Mouse (Mus musculus): Measurements from ENCODE around the gene Hspb2. TPM values are rescaled to one million over a fixed set of nuclear protein-coding genes. Genes with fewer than 3 reads are reported as not detected.

Hspb2 gene
- total and polyA plus RNA-seq, 3 experiments, result not detected

- Histone ChIP-seq H3K4me3 (replicated peaks in 1 of 3; ENCODE audit: low read depth in 2 of 3, low read length in 2 of 3, poor library complexity in 1 of 3) (no peak overlapping the region), H3K36me3 (replicated peaks in 1 of 2; ENCODE audit: control insufficient read depth in 1 of 2, insufficient read depth in 1 of 2, low read length in 1 of 2) (no peaks in the 10 kb centered on the region), H3K4me2 (ENCODE audit: insufficient read depth, low read depth, poor library complexity, severe bottlenecking) (no peak overlapping the region), H3K79me2 (replicated peaks; ENCODE audit: control insufficient read depth, extremely low read depth, insufficient read depth, poor library complexity, severe bottlenecking) (no peaks in the 10 kb centered on the region), H3K27me3 (replicated peaks) (peaks cover 18% of the 10 kb centered on the region), H3K27ac (ENCODE audit: insufficient read depth, low read depth) (no peak overlapping the region), H3K9ac (ENCODE audit: insufficient read depth, low read depth) (no peak overlapping the region), H3K9me3 (replicated peaks; ENCODE audit: low read length) (no peaks in the 10 kb centered on the region), H3K4me1 (ENCODE audit: control insufficient read depth in 1 of 2, insufficient read depth in 2 of 2) (peaks cover 0 to 4% of the 10 kb centered on the region in 2 experiments; a peak in 1 of 4 replicates)
- no peak for DNase-seq (ENCODE audit: extremely low read depth)
- in situ Hi-C loops (cut with MboI; ENCODE audit: low pct_ligation_motif_present, low pct_unique_long_range_greater_than_20kb, low sequenced_read_pairs) (no loop called here), dilution Hi-C loops (cut with MboI; ENCODE audit: extremely low pct_ligation_motif_present, extremely low pct_unique_long_range_greater_than_20kb, low sequenced_read_pairs) (no loop called here)
- no peak for TF ChIP-seq NELFE (IDR thresholded peaks at IDR 0.05; ENCODE audit: low read depth, low read length)
- no peak for TF ChIP-seq BHLHE40 (IDR thresholded peaks at IDR 0.05; ENCODE audit: low read depth, low read length)
- TF ChIP-seq ZNF384 (IDR thresholded peaks at IDR 0.05; ENCODE audit: low read depth, low read length), result no peak
- TF ChIP-seq GABPA (IDR thresholded peaks at IDR 0.05; ENCODE audit: insufficient replicate concordance, low read depth, low read length), result no peak
- no peak for TF ChIP-seq JUN (IDR thresholded peaks at IDR 0.05; ENCODE audit: insufficient read depth, low read depth, low read length)
- TF ChIP-seq TCF12 (IDR thresholded peaks at IDR 0.05; ENCODE audit: low read depth, low read length), result no peak
- no peak for TF ChIP-seq MXI1 (IDR thresholded peaks at IDR 0.05; ENCODE audit: low read depth, low read length)
- TF ChIP-seq USF2 (conservative IDR thresholded peaks at IDR 0.05; ENCODE audit: low read depth, low read length), result no peak
- no peak for TF ChIP-seq POLR2A (IDR thresholded peaks at IDR 0.05; ENCODE audit: low read depth, low read length)
- no peak for TF ChIP-seq ZKSCAN1 (IDR thresholded peaks at IDR 0.05; ENCODE audit: borderline replicate concordance, low read depth, low read length)
- TF ChIP-seq RAD21 (IDR thresholded peaks at IDR 0.05; ENCODE audit: low read depth, low read length), result no peak
- no peak for TF ChIP-seq UBTF (IDR thresholded peaks at IDR 0.05; ENCODE audit: low read depth, low read length)
- no peak for TF ChIP-seq NRF1 (IDR thresholded peaks at IDR 0.05; ENCODE audit: low read depth, low read length)
- TF ChIP-seq CTCF (conservative IDR thresholded peaks at IDR 0.05 in 1 of 2, IDR thresholded peaks at IDR 0.05 in 1 of 2; ENCODE audit: low read depth in 2 of 2, low read length in 2 of 2), result no peak
- TF ChIP-seq TBP (conservative IDR thresholded peaks at IDR 0.05; ENCODE audit: low read depth, low read length), result no peak
- no peak for TF ChIP-seq HCFC1 (IDR thresholded peaks at IDR 0.05; ENCODE audit: low read depth, low read length)
Measured at GRCm38 (mm10) chr9:50752784-50753615, 846 bp upstream of the Hspb2 start.

- dilution Hi-C loops (cut with MboI; ENCODE audit: extremely low pct_ligation_motif_present, extremely low pct_unique_long_range_greater_than_20kb, low sequenced_read_pairs), result no loop called here
- no peak within 1 kb of the TSS for H3K4me2 ChIP-seq (ENCODE audit: insufficient read depth, low read depth, poor library complexity, severe bottlenecking)
- TF ChIP-seq MYC (IDR thresholded peaks at IDR 0.05; ENCODE audit: low read depth, low read length) (no peak), ETS1 (conservative IDR thresholded peaks at IDR 0.05; ENCODE audit: low read depth, low read length) (no peak), JUN (IDR thresholded peaks at IDR 0.05; ENCODE audit: insufficient read depth, low read depth, low read length) (no peak), POLR2AphosphoS2 (IDR thresholded peaks at IDR 0.05; ENCODE audit: low read depth, low read length) (no peak), RCOR1 (conservative IDR thresholded peaks at IDR 0.05; ENCODE audit: low read depth, low read length) (no peak), NELFE (IDR thresholded peaks at IDR 0.05; ENCODE audit: low read depth, low read length) (no peak), MEF2A (IDR thresholded peaks at IDR 0.05; ENCODE audit: borderline replicate concordance, low read depth, low read length) (no peak), UBTF (IDR thresholded peaks at IDR 0.05; ENCODE audit: low read depth, low read length) (no peak), USF1 (IDR thresholded peaks at IDR 0.05; ENCODE audit: low read depth, low read length) (no peak), GABPA (IDR thresholded peaks at IDR 0.05; ENCODE audit: insufficient replicate concordance, low read depth, low read length) (no peak), SIN3A (IDR thresholded peaks at IDR 0.05; ENCODE audit: low read length) (no peak), JUND (conservative IDR thresholded peaks at IDR 0.05; ENCODE audit: low read depth, low read length) (no peak), CTCF (conservative IDR thresholded peaks at IDR 0.05 in 1 of 2, IDR thresholded peaks at IDR 0.05 in 1 of 2; ENCODE audit: low read depth in 2 of 2, low read length in 2 of 2) (no peak), ELF1 (IDR thresholded peaks at IDR 0.05; ENCODE audit: low read depth, low read length) (no peak), CHD1 (IDR thresholded peaks at IDR 0.05; ENCODE audit: low read depth, low read length) (no peak), ZNF384 (IDR thresholded peaks at IDR 0.05; ENCODE audit: low read depth, low read length) (no peak), SMC3 (IDR thresholded peaks at IDR 0.05; ENCODE audit: low read depth, low read length) (no peak)
Measured at GRCm38 (mm10) chr9:50751323-50751722, 831 bp downstream of the Hspb2 start, which contains the start of gene Cryab. Gene Cryab, plus strand, starts transcription at chr9:50751325.

More at GRCm38 (mm10) chr9:50751323-50751722, 831 bp downstream of the Hspb2 start, which contains the start of gene Cryab:
- DNase-seq (ENCODE audit: extremely low read depth), result no peak
- Histone ChIP-seq H3K4me3 (replicated peaks in 1 of 3; ENCODE audit: low read depth in 2 of 3, low read length in 2 of 3, poor library complexity in 1 of 3) (no peak within 1 kb of the TSS), H3K79me2 (replicated peaks; ENCODE audit: control insufficient read depth, extremely low read depth, insufficient read depth, poor library complexity, severe bottlenecking) (no peaks in the 10 kb centered on the region), H3K9ac (ENCODE audit: insufficient read depth, low read depth) (no peak within 1 kb of the TSS), H3K9me3 (replicated peaks; ENCODE audit: low read length) (no peaks in the 10 kb centered on the region), H3K36me3 (replicated peaks in 1 of 2; ENCODE audit: control insufficient read depth in 1 of 2, insufficient read depth in 1 of 2, low read length in 1 of 2) (no peaks in the 10 kb centered on the region), H3K4me1 (ENCODE audit: control insufficient read depth in 1 of 2, insufficient read depth in 2 of 2) (no peaks in the 10 kb centered on the region), H3K27me3 (replicated peaks) (peaks cover 18% of the 10 kb centered on the region), H3K27ac (ENCODE audit: insufficient read depth, low read depth) (no peak within 1 kb of the TSS)
- in situ Hi-C loops (cut with MboI; ENCODE audit: low pct_ligation_motif_present, low pct_unique_long_range_greater_than_20kb, low sequenced_read_pairs), result no loop called here

Measured in CH12.LX (cell line).